Mouse (Mus musculus) limb, embryonic 15.5 days (tissue): ENCODE results near the gene Il34. TPM values are rescaled to one million over a fixed set of nuclear protein-coding genes. Genes with fewer than 3 reads are reported as not detected.

ENCODE experiments used
- ATAC-seq: fragments of 200-750 bp; cut with Nextera tagmentation; 2 replicates; pipeline ENCODE4 v1.8.0; 2017; ENCODE audit warnings: low read depth, moderate TSS enrichment; ENCODE audit not compliant: insufficient number of reproducible peaks, low FRiP score, low TSS enrichment
- H3K27ac ChIP-seq: fragments of 300-500 bp; sonication (generic); 2 replicates; pipeline ENCODE4 v1.5.1; 2015; ENCODE audit warnings: moderate library complexity, mild to moderate bottlenecking, inconsistent platforms
- H3K27me3 ChIP-seq: fragments of 300-500 bp; sonication (generic); 2 replicates; pipeline ENCODE4 v1.6.1; 2015; ENCODE audit warnings: inconsistent platforms
- H3K36me3 ChIP-seq: fragments of 300-500 bp; sonication (generic); 2 replicates; pipeline ENCODE4 v1.6.1; 2015; ENCODE audit warnings: inconsistent platforms
- H3K4me1 ChIP-seq: fragments of 300-500 bp; sonication (generic); 2 replicates; pipeline ENCODE4 v1.6.1; 2015; ENCODE audit warnings: inconsistent platforms
- H3K4me2 ChIP-seq: fragments of 300-500 bp; sonication (generic); 2 replicates; pipeline ENCODE4 v1.6.1; 2015; ENCODE audit warnings: mild to moderate bottlenecking, inconsistent platforms
- H3K4me3 ChIP-seq: fragments of 300-500 bp; sonication (generic); 2 replicates; pipeline ENCODE4 v1.5.1; 2015; ENCODE audit warnings: mild to moderate bottlenecking, inconsistent platforms
- H3K9ac ChIP-seq: fragments of 300-500 bp; sonication (generic); 2 replicates; pipeline ENCODE4 v1.6.1; 2015; ENCODE audit warnings: inconsistent platforms
- H3K9me3 ChIP-seq: fragments of 300-500 bp; sonication (generic); 2 replicates; pipeline ENCODE4 v1.6.1; 2016; ENCODE audit warnings: inconsistent platforms
- WGBS: fragments of 180-500 bp; shearing (Covaris S2); methylation state at CpG from one replicate; pipeline ENCODE4 v1.1.7; 2015; 5-methylcytosine and 5-hydroxymethylcytosine counted together
- polyA plus RNA-seq: library from polyadenylated mRNA; unstranded; fragments of >200 nt; fragmentation: Nextera tagmentation; extraction: Ambion mirVana; gene quantifications from 2 replicates; pipeline ENCODE4 v1.2.1, GENCODE M21; 2015

Gene Il34
- polyA plus RNA-seq, 1 experiment from 2014 or later, result 5.0 TPM

GRCm38 (mm10) chr8:110808495-110809472 lies 3.1 kb upstream of the Il34 start:
- Histone ChIP-seq H3K4me2 (no peak overlapping the region), H3K4me3 (no peak overlapping the region), H3K4me1 (peaks cover 31% of the 10 kb centered on the region), H3K9me3 (no peaks in the 10 kb centered on the region), H3K27ac (peak overlapping the region; percentile 66), H3K27me3 (no peaks in the 10 kb centered on the region), H3K36me3 (peaks cover 49% of the 10 kb centered on the region), H3K9ac (no peak overlapping the region)
- 44% methylated on average over 13 of the region's 13 CpGs for WGBS
- peak; percentile 68 for ATAC-seq

DNA sequence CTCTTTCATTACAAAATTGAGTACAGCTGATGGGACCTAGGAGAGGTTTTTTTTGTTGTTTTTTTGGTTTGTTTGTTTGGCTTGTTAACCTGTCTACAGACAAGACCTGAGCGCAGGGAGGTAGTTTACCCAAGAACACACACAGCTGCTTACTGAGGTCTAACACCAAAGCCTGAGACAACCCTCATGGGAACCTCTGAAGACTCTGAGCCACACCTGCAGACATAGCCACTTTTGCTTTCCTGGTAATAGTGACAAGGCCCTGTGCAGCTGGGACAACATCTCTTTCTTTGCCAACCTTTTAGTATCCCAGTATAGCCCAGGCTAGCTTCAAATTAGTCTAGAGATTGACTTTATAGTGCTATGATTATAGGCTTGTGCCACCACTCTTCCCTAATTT lies 422 bp upstream of the Il34 start:
- H3K27ac ChIP-seq, result no peak overlapping the region
- H3K9me3 ChIP-seq, result no peaks in the 10 kb centered on the region
- H3K4me2 ChIP-seq, result no peak overlapping the region
- H3K27me3 ChIP-seq, result no peaks in the 10 kb centered on the region
- peaks cover 33% of the 10 kb centered on the region for H3K4me1 ChIP-seq
- H3K36me3 ChIP-seq, result peaks cover 22% of the 10 kb centered on the region
- no peak for ATAC-seq
- no peak overlapping the region for H3K9ac ChIP-seq
- WGBS, result 82% methylated on average over 1 of the region's 1 CpGs
- no peak overlapping the region for H3K4me3 ChIP-seq

GRCm38 (mm10) chr8:110804825-110805514 lies 754 bp downstream of the Il34 start:
- Histone ChIP-seq H3K4me2 (no peak overlapping the region), H3K36me3 (peaks cover 11% of the 10 kb centered on the region), H3K27ac (no peak overlapping the region), H3K9ac (no peak overlapping the region), H3K27me3 (no peaks in the 10 kb centered on the region), H3K9me3 (no peaks in the 10 kb centered on the region), H3K4me3 (no peak overlapping the region), H3K4me1 (peaks cover 29% of the 10 kb centered on the region)
- no peak for ATAC-seq
- 47% methylated on average over 3 of the region's 3 CpGs for WGBS

DNA sequence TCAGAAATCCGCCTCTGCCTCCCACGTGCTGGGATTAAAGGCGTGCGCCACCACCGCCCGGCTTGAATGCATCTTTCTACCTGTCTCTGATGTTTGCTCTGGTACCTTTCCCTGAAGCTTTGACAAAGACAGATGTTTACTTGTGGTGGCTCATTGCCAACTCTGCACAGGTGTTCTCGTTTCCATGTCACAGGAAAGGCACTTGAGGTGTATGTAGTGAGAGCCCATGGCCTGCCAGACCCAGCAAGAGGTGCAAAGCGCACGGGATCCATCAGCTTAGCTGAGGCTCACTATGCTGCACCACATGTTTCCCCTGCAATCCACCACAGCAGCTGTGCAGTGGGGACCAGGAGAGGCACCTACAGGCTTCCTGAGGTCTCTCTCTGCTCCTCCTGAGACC lies 1.9 kb downstream of the Il34 start:
- no peak overlapping the region for H3K4me2 ChIP-seq
- ATAC-seq, result no peak
- WGBS, result 72% methylated on average over 9 of the region's 9 CpGs

GRCm38 (mm10) chr8:110802988-110803387 lies 2.7 kb downstream of the Il34 start:
- Histone ChIP-seq H3K27me3 (no peaks in the 10 kb centered on the region), H3K27ac (no peak overlapping the region), H3K36me3 (no peaks in the 10 kb centered on the region), H3K4me1 (0 out of 2 replicates have a peak, but pooled peaks cover 13% of the 10 kb centered on the region), H3K9ac (no peak overlapping the region), H3K4me3 (no peak overlapping the region), H3K9me3 (no peaks in the 10 kb centered on the region), H3K4me2 (no peak overlapping the region)
- ATAC-seq, result no peak
- 75% methylated on average over 5 of the region's 5 CpGs for WGBS

More for the DNA sequence above, 1.9 kb downstream of the Il34 start:
- Histone ChIP-seq H3K27me3 (no peaks in the 10 kb centered on the region), H3K36me3 (no peaks in the 10 kb centered on the region), H3K9me3 (no peaks in the 10 kb centered on the region), H3K27ac (no peak overlapping the region), H3K4me1 (peaks cover 18% of the 10 kb centered on the region), H3K4me3 (no peak overlapping the region), H3K9ac (no peak overlapping the region)

GRCm38 (mm10) chr8:110797086-110797485 lies 8.6 kb downstream of the Il34 start:
- Histone ChIP-seq H3K9me3 (no peaks in the 10 kb centered on the region), H3K4me2 (no peak overlapping the region), H3K27me3 (no peaks in the 10 kb centered on the region), H3K9ac (no peak overlapping the region), H3K4me3 (no peak overlapping the region), H3K36me3 (no peaks in the 10 kb centered on the region), H3K4me1 (peaks cover 13% of the 10 kb centered on the region), H3K27ac (no peak overlapping the region)
- 95% methylated on average over 8 of the region's 8 CpGs for WGBS
- ATAC-seq, result no peak

DNA sequence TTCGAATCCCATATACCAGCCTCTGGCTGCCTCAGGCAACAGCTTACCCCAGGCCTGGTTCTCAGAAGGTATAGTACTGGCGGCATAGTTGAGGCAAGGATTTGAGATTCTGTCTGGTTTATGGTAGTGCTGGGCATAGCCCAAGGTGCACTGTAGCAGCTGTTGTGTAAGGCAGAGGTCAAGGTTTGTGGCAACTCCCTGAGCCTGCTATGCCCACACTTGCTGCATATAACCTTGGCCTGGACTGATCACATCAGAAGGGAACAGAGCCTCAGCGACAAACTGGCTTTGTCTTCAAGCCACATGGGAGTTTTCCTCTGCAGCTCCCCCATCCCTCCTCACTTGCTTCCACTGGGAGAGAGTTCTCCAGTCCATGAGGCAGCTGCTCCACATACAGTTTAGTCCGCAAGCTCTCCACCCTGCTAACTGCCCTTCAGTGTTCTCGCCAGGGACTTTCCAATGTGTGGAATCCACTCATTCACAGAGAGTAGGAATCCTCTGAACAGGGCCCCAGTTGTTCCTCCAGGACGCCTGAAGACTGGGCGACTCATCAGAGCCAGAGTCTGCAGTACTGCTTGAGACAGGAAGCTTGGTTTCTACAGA lies 11.3 kb downstream of the Il34 start:
- no peak for ATAC-seq
- no peak overlapping the region for H3K27ac ChIP-seq
- H3K4me1 ChIP-seq, result peaks cover 20% of the 10 kb centered on the region

GRCm38 (mm10) chr8:110793936-110794335 lies 11.8 kb downstream of the Il34 start:
- no peaks in the 10 kb centered on the region for H3K36me3 ChIP-seq
- no peak for ATAC-seq
- WGBS, result 85% methylated on average over 8 of the region's 9 CpGs
- no peak overlapping the region for H3K4me3 ChIP-seq
- no peaks in the 10 kb centered on the region for H3K9me3 ChIP-seq
- H3K9ac ChIP-seq, result no peak overlapping the region
- H3K4me2 ChIP-seq, result no peak overlapping the region
- H3K27me3 ChIP-seq, result no peaks in the 10 kb centered on the region
- peaks cover 25% of the 10 kb centered on the region for H3K4me1 ChIP-seq
- H3K27ac ChIP-seq, result no peak overlapping the region

More for the DNA sequence above, 11.3 kb downstream of the Il34 start:
- H3K4me2 ChIP-seq, result no peak overlapping the region
- H3K36me3 ChIP-seq, result no peaks in the 10 kb centered on the region
- H3K9ac ChIP-seq, result no peak overlapping the region
- no peak overlapping the region for H3K4me3 ChIP-seq
- no peaks in the 10 kb centered on the region for H3K9me3 ChIP-seq
- no peaks in the 10 kb centered on the region for H3K27me3 ChIP-seq
- 81% methylated on average over 7 of the region's 7 CpGs for WGBS

- WGBS, result 59% methylated on average over 9 of the region's 9 CpGs
- ATAC-seq, result no peak
- H3K27ac ChIP-seq, result no peak overlapping the region
- H3K4me3 ChIP-seq, result no peak overlapping the region
- H3K4me2 ChIP-seq, result no peak overlapping the region
- peaks cover 26% of the 10 kb centered on the region for H3K4me1 ChIP-seq
- no peaks in the 10 kb centered on the region for H3K36me3 ChIP-seq
- no peak overlapping the region for H3K9ac ChIP-seq
- no peaks in the 10 kb centered on the region for H3K9me3 ChIP-seq
- H3K27me3 ChIP-seq, result no peaks in the 10 kb centered on the region
Observed at GRCm38 (mm10) chr8:110793511-110793910, 12.2 kb downstream of the Il34 start.

GRCm38 (mm10) chr8:110792574-110793200 lies 13.0 kb downstream of the Il34 start:
- Histone ChIP-seq H3K36me3 (no peaks in the 10 kb centered on the region), H3K9me3 (no peaks in the 10 kb centered on the region), H3K4me3 (no peak overlapping the region), H3K4me1 (peaks cover 26% of the 10 kb centered on the region), H3K27me3 (no peaks in the 10 kb centered on the region), H3K27ac (no peak overlapping the region), H3K4me2 (no peak overlapping the region), H3K9ac (no peak overlapping the region)
- ATAC-seq, result no peak
- WGBS, result 55% methylated on average over 11 of the region's 11 CpGs

GRCm38 (mm10) chr8:110791164-110791563 lies 14.6 kb downstream of the Il34 start:
- Histone ChIP-seq H3K9ac (no peak overlapping the region), H3K36me3 (no peaks in the 10 kb centered on the region), H3K4me1 (peaks cover 26% of the 10 kb centered on the region), H3K27ac (no peak overlapping the region), H3K4me3 (no peak overlapping the region), H3K9me3 (no peaks in the 10 kb centered on the region), H3K4me2 (no peak overlapping the region), H3K27me3 (no peaks in the 10 kb centered on the region)
- WGBS, result 73% methylated on average over 10 of the region's 10 CpGs
- ATAC-seq, result no peak
